Mouse (Mus musculus) gastrocnemius, postnatal 4 days (tissue): ENCODE measurements around the gene Prpf19. TPM values are rescaled to one million over a fixed set of nuclear protein-coding genes. Genes with fewer than 3 reads are reported as not detected.

Experiments used
- DNase-seq, 2 experiments: peaks; one replicate each; pipeline ENCODE4 v3.0.0; 2021 to 2022; ENCODE audit warnings: low spot score in 2 of 2, mixed read lengths in 2 of 2
- long read RNA-seq, 2 experiments: library from polyadenylated mRNA; stranded (forward); transcript quantifications; one replicate each; pipeline ENCODE4 v2.0.0; 2021
- total RNA-seq, 2 experiments: library from RNA; stranded (reverse); gene quantifications; 2 replicates each; pipeline ENCODE4 v1.2.3; 2021

Prpf19 gene
- total RNA-seq, result 100 to 1,000 TPM; 313 to 325 TPM
- long read RNA-seq, experiment 1, full-length matches to known transcripts, result 15 of 28 reads
- long read RNA-seq, experiment 1, partial matches to known transcripts, result 8 of 28 reads
- long read RNA-seq, experiment 1, other reads (novel, unspliced or antisense), result 5 of 28 reads
- long read RNA-seq, experiment 2, full-length matches to known transcripts, result 21 of 30 reads
- long read RNA-seq, experiment 2, partial matches to known transcripts, result 2 of 30 reads
- long read RNA-seq, experiment 2, other reads (novel, unspliced or antisense), result 7 of 30 reads

DNA sequence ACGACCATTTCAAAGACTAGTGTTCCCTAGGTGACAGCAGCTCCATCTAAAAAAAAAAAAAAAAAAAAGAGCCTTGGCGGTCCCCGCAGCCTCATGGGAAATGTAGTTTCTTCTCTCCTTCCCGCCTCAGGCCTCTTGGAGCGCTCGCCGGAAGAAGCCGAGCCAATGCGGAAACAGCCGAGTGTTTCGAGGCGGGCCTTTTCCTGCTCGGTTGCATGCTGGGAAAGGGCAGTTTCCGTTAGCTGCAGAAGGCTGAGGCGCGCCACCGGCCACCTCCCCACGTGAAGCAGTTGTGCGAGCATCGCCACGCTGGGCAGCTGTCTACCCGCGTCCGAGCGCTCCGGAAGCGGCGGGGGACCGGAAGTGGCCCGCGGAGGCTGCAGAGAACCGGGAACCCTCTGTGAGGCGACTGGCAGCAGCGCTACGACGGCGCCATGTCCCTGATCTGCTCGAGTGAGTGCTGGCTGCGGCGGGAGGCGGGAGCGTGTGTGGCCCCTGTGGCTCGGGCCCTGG, at the start of gene Prpf19:
Prpf19 (plus strand) TSS at position 216 of the 513 bp plus-strand sequence.
- peak; percentile 93 to 98 for DNase-seq

DNA sequence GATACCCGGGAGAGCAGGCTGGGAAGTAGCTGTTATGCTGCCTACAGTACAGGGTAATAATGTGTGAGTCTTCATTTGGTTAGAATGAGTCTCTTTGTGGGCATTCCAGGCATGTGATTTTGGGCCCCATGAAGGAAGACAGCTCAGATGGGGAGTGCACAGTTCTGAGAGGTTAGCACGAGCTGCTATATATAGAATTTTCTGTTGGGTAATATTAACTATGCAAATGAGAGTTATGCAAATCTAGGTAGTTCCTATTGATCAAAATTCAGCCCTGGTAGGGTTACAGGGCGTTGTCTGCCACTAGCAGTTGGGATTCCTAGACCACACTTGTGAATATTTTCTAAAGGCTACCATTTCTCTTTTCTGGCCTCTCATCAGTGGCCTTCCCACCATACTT, 49.6 kb upstream of the Prpf19 start:
- no peak for DNase-seq

DNA sequence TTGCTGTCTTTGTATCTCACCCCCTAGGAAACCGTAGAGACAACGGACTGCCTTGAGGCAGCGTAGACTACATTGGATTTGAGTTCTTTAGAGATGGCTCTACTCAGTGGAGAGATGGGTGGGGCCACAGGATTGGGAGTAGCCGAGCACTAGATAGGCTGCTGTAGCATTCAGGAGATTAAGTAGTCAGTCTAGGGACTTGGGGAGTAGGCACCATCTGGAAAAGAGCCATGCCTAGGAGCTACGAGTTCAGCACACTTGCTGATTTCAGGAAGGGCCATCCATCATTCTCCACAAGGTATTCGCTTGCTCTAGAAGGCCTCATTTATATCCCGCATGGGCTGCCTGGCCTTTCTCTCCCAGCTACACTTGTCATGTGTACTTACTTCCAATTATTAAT, 48.9 kb upstream of the Prpf19 start:
- DNase-seq, result no peak

DNA sequence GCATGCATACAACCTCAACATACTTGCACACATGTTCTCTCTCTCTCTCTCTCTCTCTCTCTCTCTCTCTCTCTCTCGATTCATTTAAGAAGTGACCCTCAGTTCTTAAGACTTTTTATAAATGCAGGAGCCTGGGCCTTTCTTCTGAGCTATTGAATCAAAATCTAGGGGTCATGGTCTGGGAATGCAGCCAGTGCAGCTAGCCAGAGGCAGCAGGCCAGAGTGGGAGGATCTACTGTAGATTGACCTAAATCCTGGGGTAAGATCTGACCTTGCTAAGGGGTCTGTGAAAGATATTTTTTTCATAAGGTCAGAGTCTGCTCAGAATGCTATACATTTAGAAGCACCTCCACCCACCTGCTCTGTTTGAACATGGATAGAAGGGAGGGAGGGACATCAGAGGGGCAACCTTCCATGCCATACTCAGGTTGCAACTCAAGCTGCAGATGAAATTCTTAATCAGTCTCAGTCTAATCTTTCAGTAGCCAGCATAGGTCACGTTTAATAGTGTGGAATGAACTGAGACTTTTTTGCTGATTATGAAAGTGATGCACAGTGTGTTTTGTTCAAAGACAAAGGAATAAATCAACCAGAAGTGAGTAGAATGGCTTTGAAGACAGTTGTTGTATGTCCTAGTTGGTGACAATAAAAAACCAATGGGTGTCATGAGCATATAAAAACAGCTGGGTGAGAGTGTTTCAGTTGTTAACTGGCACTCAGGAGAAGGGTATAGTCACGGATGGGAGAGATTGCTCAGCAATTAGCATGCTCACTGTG, 47.5 kb upstream of the Prpf19 start:
- DNase-seq, result peak in 1 of 2 experiments; percentile 70

DNA sequence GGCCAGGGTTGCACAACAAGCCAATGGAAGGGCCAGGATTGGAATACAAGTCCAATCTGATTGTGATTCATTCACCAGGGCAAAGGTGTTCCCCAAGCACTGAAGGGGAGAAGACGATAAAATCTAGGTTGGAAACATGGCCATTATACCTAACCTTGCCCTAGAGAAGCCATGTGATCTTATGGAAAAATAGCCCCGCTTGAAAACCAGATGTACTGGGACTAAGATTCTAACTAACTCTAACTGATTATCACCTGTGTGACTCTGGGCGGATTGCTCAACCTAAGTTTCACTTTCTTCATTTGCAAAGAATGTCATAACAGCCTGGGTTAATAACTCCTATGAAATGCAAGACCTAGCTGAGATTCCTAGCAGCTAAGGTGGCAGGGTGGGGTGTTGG, 39.6 kb upstream of the Prpf19 start:
- no peak for DNase-seq

DNA sequence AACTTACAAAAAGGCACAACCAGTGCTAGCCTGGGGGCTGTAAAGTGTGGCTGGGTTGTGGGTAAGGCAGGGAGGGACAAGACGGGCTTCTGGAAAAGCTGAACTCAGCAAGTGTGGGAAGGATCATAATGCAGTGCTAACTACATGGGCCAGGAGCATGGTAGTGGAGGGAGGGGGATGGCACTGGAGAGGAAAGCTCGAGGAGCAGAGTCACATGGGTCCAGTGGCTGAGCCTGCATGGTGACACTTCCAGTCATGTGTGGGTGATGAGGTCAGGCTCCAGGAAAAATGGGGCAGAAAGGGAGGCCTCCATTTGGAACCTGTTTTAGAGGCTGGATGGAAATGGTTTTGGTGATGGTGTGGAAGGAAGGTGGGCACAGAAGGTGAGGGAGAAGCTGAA, 38.5 kb upstream of the Prpf19 start:
- DNase-seq, result no peak

DNA sequence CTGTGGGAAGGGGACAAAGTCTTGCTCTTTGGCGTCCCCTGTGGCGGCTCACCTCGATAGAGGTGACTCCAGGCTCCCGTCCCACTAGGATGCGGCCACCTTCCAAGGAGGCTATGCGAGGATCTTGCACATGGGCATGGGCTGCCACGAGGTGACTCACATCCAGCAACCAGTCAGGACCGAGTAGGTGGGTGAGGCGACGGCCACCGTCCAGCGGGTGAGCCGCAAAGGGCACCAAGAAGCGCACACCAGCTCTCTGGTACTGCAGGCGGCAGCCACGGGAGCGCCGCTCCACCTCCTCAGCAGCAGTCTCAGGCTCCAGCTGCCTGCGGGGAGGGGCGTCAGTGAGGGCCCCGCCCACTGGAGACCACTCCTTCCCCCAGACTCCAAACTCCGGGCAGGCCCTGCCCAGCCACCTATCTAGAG, 34.9 kb upstream of the Prpf19 start:
- no peak for DNase-seq

DNA sequence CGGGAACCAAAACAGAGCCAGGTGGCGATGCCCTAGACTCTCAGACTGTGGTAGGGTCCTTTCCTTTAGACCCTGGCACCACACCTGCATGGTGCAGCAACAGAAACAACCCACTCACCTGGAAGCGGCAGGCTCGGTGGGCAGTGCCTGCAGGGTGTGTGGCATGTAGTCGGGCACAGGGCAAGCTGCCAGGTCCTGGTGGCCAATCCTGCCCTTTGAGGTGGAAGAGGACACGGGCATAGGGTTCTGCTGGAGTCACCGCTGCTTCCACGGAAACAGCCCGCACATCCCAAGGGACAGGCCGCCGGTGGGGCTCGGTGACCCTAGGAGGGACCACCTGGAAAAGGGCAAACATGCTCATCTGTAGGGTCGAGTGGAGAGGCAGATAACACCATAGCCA, 28.7 kb upstream of the Prpf19 start:
- no peak for DNase-seq

DNA sequence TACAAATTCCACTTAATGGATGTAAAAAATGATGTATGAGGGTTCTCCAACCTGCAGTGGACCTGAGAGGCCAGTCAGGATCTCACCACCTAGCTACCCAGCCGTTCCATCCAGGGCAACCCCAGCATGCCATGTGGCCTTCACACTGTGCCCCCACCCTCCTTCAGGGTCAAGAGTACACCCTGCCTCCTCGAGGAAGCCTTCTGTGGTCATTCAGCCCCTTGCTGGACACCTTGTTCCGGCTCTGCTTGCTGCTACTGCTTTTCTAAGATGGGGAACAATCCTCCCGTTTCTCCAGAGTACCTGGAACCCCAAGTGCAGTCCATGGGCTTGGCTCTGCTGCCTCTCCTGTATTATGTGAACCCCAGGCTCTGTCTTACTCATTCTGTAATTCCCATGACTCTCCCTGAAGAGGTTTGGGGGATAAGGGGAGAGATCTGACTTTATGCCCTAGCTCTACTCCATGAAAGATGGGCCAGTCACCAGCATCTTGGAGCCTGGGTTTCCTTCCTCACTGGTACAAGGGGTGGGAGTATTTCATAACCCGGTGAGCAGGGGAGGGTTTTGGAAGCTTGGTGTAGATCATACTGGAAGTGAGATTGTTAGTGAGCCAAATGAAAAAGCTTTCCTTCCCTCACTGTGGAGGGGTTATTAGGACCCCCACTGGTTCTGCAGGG, 26.9 kb upstream of the Prpf19 start:
- DNase-seq, result no peak

DNA sequence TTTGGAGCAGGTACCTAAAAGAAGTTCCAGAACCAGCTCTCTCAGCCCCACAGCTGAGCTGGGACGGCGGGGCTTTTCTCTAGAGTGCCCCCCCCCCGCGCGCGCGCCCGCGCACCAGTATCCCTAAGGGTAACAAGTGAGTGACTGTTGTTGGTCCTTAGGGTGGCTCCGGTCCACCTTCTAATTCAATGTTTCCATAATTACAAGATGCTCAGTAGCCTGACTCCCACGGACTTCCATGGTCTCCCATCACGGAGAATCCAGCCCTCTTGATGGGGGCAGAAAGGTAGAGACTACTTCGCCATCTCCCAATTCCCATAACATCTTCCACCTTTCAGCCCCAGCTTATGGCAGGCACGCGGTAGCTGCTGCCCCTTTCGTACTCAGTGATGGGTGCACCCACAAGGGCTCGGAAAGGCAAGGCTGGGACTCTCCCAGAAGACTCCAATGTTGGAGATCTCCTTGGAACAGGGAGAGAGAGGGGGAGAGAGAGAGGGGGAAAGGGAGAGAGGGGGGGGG, 26.3 kb upstream of the Prpf19 start:
- no peak for DNase-seq

DNA sequence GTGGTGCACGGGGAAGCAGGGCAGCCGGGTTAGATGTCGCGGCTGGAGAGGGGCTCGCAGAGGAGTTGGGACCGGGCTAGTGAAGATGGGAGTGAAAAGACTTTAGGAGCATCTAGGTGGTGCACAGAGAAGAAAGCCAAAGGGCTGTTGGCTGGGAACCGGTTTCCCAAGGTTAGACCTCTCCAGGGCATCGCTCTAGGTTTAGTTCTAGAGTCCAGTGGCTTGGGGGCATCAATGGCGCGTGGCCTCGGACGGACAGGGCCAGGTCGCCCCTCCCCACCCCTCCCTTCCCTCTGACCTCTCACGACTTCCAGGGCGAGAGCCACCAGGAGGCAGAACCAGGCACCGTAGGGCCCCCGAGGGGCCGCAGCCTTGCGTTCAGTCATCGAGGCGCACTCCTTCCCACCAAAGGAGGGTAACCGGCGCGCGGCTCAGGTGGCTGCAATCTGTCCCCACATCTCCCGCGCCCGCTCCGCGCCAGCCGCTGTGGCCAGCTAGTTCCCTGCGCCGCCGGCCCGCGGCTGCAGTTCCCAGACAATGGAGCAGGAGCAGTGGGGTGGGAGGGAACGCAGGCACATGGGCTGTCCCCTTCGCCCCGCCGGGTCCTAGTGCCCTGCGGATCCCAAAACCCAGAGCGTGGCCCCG, 25.7 kb upstream of the Prpf19 start:
- DNase-seq, result peak; percentile 70 to 81

DNA sequence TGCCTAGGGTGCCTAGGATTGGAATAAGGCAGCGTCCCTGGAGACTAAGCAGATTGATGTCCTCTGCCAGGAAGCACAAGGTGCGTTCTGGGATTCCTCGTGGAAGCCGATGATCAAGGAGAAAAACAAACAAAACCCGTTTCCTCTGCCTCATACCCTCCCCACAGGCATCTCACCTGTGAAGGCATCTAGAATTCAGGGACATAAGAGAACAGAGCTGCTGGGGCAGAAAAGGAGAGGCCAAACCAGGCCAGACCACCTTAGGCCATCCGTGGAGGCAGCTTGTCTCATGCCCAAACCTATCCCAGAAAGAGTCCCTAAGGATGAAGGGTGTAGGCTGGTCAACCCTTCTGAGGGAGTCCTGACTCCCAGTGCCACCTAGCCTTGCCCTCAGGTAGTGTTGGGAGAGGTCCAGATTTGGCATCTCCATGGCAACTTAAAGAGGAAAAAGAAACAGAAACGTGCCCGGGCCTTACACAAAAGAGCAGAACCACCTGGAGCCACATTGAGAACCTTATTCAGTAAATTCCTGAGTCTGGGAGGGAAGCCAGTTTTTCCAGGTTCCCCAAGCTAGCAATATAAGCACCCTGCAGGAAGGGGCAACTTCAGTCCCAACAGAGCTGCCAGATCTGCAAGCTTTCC, 25.0 kb upstream of the Prpf19 start, which contains the start of gene Tmem132a:
Tmem132a (minus strand) TSS at position 55 of the 642 bp plus-strand sequence.
- DNase-seq, result no peak

DNA sequence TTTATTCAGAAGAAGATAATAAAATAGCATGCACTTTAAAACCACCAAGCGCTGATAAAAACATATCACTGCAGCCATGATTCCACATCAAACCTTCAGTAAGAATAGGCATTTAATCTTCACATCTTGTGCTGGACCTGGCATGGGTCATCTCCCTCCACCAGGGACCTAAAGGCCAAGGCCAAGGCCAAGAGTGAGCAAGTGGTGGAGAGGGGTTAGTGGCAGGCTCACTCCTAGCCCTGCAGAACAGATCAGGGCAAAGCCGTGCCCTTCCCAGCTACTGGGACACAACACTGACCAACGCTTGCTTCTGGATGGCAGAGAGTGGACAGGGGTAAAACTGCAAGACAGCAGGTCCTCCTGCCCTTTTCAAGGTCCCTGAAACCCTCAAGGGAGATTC, 24.4 kb upstream of the Prpf19 start:
- DNase-seq, result no peak

DNA sequence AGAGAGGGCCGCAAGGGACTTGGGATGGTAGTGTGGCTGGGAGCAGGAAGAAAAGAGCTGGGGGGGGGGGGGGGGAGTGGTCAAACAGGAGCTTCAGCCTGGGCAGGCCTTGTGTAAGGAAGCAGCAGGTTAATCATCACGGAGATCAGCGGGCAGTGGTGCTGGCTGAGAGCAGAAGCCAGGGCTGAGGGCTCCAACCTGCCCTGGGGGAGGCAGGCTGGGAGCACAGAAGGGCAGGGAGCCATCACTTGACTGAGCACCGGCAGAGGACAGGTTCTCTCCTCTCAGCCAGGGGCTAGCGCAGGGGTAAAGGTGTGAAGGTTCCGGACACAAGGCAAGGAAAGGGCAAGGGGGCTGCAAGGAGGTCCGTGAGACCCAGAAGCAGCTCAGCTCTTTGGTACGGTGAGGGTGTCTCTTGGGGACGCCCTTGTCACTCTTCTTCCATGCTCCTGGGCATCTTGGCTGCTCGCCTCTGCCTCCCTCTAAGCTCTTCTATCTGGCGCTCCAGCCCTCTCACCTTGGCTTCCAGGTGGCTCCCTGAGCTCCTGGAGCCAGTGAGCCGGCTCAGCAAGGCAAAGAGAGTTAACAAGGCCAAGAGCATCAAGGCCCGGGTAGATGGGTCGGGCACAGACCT, 23.6 kb upstream of the Prpf19 start:
- no peak for DNase-seq

DNA sequence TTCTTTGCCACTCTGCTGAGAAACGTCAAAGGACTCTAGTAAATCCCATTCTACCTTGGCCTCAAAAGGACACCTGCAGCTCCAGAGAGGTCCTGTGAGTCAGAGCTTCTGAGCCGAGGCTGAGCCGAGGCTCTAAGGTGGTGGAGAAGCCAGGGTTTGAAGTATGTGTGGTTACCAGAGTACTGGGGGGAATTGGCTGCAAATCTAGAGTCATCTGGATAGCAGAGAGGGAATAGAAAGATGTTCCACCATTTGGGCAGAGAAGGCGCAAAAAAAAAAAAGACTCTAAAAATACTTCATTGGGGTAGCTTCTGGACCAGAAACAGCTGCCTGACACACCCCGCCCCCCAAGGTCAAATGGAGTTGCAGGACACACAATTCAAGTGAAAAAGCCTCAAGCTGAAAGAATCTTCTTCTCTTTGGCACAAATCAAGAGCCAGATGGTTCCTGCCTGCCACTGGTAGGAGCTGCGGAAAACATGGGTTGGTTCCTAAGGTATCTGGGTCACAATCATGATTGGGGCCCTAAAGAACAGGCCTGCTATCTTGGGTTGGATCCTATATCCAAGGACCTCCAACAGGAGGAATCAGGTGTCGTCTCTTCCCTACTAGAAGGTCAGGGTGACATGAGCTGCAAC, 16.7 kb upstream of the Prpf19 start:
- no peak for DNase-seq

DNA sequence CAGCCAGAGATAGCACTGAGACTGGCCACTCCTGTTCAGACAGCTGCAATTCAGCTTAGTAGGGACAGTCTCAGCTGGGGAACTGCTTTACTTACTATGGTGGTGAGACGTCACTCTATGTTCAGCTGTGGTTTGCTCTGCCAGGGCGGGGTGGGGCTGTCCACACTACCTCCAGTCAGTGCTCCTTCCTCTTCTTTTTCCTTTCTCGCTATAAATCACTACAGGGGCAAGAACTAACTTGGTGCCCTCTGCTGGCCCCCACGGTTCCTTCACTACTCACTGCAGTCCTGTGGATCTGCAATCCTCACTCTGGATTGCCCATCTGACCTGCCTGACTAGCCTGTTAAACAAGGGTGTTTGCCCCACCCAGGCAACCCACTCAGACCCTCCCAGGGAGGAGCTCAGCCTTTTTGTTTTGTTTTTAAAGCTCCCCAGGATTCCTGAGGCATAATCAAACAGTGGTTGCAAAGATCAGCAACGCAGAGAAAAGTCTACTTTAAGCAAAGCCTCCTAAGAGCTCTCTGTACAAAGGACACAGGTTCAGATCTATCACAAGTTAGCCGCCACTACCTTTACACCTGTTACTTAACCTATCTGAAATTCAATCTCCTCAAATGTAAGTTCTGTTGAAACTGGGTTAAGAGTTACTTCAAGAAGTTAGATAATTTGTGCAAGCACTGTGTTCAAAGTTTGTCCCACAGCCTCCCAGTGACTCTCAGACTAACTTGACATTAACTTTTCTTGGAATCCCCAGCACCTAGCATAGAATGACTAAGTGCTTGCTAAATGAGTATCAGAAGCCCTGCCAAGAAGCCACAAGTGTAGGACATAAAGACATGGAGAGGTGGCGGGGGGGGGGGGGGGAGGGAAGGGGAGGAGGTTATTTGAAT, 14.7 kb upstream of the Prpf19 start:
- DNase-seq, result no peak

DNA sequence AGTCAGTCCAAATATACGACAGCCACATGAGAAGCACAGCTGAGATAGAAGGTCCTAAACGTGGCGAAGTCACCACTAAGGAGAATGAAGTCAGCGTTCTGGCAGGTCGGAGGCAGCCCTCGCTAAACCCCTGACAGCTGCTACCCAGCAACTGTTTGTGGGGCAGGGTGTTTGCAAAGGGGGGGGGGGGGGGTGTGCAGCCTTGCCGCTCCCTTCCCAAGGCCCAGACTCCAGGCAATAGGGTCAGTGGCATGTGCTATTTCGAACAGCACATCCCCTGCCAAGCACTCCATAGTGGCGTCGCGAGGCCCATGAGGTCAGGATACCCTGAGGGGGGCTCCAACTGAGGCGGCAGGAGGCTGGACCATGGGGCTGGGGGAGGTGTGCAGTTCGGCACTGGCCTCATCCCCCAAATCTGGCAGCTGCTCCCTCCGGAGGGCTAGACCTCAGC, 14.0 kb upstream of the Prpf19 start:
- peak; percentile 39 for DNase-seq

DNA sequence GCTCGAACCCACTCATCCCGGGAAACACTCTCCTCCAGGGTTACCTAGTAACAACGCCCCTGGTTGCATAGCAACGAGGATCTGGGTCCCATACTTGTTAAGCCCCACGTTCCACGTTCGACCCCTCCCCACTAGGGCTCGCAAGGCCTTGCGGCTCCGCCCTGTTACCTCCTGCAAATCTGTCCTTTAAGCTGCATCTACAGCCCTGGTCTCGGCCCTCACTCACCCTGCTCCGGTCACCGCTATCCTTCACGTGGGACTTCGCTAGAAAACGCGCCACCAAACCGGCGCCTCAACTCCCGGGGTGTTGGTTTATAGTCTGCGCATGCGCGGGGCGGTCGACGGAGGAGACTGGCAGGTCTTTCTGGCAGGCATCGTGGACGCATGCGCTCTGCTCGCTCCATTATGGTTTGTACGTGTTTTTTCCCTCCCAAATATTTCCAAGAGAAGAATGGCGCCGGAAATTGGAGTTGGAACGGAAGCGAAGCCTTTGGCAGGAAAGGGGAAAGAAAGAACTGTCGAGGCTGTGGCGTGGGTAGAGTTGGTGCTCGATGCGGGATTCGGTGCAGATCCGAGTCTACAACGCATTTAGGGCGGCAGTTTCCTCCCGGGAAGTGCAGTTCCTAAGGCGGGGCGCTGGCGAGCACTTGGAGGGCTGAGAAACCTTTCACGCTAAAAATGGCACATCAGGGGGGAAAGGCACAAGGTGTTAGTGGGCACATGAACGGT, 13.4 kb upstream of the Prpf19 start, which contains the start of gene Tmem109:
Tmem109 (minus strand) TSS at position 576 of the 729 bp plus-strand sequence.
- DNase-seq, result peak; percentile 87 to 95
